Mouse (Mus musculus) embryo, embryonic 11.5 days (tissue): Measurements from ENCODE around the gene Dedd2.

Experiments
- DNase-seq: peaks from one replicate; pipeline ENCODE4 v3.0.0-alpha.2; 2012; ENCODE audit warnings: low read depth, low spot score

Gene Dedd2

DNA sequence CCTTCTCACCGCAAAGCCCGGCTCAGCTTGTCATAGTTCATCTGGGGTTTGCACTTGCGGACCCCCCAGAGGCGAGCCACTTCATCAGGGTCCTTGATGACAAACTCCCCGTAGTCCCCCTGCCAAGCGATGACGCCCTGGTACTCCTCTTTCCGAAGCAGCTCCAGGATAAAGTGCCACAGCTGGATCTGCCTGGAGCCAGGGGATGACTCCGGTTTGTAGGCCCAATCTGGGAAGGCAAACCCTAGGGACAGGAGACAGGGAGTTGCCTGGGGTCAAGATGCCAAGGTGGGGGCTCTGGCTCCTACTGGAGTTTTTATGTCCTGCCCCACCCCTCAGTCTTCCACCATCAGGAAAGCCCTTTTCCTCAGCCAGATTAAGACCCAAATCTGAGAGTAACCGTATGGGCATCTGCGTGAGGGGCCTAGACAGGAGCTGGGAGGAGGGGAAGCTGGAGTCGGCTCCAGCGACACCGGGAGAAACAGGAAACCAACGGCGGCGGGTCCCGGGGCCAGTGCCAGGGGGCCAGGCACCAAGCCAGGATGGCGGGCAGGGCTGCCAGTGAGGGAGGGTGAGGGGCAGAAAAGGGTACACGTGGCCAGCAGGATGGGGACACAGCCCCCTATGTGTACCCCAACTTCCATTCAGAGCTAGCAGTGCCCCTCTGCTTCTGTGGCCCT is 25.8 kb upstream of the Dedd2 start:
- DNase-seq = no peak

DNA sequence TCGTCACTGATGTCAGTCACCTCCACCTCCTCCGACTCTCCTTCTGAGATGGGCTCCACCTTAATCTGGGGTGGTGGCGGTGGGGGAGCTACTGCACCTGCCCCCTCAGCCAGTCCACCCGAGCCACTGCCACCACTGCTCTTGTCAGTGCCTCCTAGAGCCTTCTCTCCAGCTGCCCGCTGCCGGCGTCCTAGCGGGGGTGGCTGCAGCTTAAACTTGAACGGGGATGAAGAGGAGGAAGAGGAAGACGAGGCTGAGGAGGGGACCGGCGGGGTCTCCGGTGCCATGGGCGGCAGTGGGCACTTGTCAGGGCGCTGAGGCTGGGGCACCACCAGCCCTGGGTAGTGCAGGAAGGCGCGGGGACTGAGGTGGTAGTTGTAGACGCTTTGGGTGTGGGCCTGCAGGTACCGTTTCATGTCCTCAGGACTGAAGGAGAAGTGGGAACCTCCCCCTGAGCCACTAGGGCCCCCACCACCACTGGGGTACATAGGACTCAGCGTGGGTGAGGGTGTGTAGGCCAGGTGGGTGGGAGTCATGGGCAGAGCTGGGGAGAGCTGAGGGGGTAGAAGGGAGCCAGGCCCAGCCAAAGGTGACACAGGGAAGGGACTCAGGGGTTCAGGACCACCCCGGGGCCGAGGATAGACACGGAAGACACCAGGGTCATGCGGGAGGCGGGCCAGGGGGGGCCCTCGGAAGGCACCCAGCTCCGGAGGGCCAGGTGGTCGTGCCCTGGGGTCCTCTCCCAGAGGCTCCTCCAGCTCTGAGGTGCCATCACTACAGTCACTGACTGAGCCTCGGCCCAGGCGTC is 24.4 kb upstream of the Dedd2 start:
- no peak for DNase-seq

DNA sequence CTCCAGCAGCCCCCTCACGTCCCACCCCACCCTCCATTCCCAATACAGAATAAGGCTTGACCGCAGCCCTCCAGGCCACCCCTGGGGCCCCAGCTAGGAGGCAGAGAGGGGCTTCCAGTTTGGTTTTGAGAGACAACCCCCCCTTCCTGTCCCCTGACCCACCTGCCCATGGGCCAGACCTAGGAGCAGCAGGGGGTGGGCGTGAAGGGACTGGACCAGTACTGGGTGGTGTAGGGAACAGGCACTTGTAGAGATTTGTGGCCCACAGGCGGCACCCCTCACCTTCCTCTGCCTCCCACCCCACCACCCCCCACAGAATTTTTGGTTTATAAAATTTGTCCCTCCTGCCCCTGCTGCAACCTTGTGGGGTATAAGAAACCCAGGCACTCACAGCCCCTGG is 22.9 kb upstream of the Dedd2 start:
- no peak for DNase-seq

DNA sequence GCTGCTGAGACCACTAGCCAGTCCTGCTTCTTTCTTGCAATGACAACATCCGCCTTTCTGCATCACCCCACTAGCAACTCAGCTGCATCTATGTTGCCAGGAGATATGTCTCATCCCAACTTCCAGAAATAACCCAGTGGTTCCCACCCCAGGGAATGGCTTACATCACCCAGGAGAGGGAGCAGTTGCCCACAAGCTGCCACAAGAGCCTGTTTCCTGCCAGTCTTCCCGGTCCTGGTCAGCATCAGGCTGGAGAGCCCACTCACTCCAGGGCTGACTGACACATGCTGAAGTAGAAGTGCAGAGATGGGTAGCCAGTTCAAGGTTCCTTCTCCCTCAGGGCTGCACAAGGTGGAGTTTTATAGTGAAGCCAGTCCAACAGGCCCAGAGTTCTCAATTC is 20.6 kb upstream of the Dedd2 start:
- DNase-seq = no peak

DNA sequence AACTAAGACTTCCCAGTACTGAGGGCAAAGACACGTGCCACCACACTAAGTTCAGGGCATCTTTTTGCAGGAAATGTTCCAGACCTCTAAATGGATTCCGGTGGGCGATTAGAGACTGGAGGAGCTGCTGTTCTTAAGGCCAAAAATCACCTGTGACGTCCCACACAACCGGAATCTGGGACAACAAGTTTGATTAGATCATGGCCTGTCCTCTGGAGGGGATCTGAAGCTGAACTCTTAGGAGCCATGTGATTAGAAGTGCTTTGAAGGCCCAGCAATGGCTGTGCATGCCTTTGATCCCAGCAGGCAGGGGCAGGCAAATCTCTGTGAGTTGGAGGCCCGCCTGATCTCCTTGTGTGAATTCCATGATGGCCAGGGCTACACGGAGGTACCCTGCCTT is 20.2 kb upstream of the Dedd2 start:
- no peak for DNase-seq

DNA sequence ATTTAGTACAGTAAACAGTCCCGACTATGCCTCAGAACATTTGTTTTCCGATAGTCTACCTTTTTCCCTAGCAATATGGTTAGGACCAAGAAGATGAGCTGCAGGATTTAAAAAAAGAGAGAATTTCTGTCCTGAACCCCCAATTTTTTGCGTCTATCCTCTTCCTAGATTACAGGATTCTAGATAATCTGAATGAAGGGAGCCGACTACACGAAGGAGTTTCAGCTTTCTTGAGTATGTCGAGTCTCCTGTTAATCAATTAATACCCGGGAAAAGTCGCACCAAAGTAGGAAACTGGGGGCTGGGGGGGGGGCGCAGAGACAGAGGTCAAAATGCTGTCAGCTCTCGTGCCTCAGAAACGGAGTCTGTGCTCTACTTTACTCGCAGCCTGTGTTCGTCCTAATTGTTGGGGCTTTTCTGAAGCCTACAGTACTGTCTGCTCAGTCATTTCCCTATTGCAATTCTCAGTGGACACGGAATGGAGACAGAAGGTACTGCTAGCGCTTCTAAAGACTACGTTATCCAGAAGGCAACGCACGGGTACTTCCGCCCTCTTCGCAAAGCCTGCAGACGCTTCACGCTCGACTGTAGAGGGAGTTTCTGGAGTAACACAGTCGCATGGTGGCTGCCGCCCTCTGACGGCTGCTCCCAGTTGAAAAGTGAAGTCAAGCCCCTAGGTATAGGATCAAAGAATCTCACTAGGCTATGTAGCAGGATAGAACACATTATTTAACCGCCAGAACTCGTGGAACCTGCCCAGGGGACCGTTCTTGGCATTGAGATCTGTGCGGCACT is 18.6 kb upstream of the Dedd2 start:
- peak; percentile 77 for DNase-seq

DNA sequence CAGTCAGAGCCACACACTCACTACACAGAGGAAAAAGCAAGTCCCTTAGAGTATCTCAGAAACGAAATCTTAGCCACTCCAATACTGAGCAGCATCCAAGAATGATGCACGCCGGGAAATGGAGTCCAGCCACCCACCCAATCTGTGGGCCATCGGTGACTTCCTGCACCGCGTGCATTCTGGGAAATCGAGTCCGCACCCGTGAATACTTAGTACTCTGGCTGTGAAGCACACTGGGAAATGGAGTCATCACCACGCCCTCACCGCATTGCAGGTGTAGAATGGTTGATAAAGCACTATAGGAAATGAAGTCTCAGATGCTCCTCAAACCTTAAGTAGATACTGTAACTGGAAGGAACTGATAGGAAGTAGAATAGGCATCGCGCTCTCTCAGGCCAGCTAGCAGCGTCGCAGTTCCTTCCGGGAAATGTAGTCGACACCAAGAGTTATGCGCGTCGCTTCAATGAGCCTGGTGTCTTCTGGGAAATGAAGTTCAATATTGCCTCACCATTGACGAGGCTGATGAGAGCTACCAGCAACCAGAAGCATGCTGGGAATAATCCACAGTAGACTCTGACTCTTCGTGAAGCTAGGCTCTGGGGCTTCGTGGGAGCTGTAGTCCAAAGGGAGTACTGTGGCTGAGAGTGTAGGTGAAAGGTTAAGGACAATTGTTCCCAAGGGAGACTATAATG is 17.7 kb upstream of the Dedd2 start:
- DNase-seq = peak; percentile 92

DNA sequence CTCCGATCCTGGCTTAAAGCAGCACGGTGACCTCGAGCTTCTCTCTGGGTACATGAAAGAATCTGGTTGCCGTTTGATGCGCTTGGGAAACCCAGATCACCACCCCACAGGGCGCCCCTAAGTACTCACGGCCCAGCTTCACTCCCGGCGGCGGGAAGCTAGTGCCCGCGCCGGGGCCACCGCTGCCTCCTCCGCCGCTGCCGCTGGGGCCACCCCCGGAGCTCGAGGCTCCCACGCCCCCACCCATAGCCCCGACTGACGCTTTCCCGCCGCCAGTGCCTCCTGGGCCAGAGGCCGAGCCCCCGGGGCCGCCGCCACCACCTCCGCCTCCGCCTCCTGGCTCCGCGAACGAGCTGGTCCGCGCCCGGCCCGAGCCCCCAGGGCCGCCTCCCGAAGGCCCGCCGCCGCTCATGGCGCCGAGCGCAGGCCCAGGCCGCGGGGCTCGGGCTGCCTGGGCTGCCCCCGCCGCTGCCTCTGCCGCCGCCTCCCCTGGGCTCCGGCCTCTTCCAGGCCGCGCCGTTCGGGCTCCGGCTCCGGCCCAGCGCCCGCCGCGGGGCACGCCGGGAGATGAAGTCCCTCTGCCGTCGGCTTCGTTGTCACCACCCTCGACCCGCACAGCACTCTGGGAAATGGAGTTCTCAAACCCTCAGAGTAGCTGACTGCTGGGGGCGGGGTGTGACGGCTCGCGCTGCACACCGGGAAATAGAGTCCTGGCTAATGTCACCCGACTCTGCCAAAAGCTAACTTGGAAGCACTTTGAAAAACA is 17.0 kb upstream of the Dedd2 start, which contains the start of gene Gsk3a:
Gene Gsk3a (minus strand): TSS at position 603 of the 766 bp plus-strand sequence.
- DNase-seq = peak; percentile 94

DNA sequence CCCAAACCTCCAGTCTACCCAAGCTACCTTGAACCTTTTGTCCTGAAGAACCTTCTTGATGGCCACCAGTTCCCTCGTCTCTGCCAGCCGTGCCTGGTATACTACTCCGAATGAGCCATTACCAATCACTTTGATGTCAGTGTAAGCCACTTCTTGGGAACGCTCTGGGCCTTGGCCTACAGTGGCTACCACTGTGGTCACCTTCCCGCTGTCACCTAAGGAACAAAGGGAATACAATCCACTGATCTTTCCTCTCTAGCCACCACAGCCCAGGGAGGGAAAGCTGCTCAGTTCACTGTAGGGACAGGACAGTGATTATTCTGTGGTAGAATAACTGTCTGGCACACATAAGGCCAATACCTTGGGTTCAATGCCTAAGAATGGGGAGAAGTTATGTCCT is 15.1 kb upstream of the Dedd2 start:
- DNase-seq = no peak

DNA sequence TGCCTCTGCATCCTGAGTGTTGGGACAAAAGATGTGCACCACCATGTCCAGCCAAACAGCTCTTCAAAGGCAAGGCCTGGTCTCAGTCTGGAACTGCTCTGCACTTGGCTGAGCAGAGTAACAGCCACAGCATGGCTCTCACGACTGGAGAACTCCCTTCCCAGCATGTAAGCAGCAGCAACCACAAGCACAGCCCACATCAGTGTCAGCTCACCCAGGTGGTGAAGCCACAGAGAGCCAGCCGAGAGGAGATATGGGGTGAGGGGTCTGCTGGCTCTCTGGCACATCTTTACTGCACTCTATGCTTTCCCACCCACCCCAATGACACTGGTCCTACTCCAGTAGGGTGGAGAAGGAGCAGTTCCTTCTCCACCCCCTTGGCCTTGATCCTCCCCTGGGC is 12.6 kb upstream of the Dedd2 start:
- DNase-seq = no peak

DNA sequence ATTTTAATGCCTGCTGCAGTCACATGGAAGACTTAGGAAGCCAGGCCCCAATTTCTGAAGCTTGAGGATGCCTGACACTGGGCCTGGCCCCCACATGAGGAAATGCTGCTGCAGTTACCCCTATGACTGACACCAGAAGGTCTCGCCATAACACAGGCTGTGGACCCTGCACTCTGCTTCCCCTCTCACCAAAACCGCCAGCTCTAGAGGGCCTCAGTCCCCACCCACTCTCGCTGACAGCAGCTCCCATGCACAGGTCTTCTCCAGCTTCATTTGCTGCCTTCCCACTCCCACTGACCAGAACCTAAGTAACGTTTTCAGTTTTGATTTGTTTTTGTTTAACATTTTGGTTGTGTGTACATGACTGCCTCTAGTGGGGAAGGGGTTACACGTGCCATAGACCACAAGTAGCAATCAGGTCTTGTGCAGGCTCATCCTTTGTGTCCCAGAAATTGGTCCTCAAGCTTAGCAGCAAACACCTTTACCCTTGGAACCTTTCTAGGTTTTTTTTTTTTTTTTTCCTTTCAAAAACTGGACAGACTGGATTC is 11.8 kb upstream of the Dedd2 start:
- DNase-seq = no peak

DNA sequence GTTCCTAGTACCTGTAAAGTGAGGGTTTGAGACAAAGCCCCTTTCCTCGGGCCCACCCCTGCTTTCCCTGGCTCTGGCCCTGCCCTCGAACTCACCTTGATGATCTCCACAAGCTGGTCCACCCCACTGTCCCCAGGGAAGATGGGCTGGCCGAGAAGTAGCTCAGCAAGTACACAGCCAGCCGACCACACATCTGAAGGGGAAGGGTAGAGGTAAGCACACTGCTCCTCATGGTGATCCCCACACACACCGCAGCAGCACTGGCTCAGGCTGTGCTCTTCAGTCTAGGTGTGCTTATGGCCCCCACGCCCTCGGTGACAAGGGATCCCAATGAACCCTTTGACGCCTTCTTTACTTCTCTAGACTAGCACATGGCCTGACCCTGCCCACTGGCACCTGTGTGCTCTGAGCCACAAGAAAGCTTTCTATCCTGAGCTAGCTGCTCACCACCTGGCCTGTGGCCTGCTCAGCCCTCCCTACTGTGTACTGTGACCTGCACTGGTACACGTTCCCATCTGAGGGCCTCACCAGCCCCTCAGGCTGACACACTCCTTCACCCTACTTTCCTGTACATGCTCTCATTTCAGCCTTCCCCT is 10.4 kb upstream of the Dedd2 start:
- DNase-seq = no peak

DNA sequence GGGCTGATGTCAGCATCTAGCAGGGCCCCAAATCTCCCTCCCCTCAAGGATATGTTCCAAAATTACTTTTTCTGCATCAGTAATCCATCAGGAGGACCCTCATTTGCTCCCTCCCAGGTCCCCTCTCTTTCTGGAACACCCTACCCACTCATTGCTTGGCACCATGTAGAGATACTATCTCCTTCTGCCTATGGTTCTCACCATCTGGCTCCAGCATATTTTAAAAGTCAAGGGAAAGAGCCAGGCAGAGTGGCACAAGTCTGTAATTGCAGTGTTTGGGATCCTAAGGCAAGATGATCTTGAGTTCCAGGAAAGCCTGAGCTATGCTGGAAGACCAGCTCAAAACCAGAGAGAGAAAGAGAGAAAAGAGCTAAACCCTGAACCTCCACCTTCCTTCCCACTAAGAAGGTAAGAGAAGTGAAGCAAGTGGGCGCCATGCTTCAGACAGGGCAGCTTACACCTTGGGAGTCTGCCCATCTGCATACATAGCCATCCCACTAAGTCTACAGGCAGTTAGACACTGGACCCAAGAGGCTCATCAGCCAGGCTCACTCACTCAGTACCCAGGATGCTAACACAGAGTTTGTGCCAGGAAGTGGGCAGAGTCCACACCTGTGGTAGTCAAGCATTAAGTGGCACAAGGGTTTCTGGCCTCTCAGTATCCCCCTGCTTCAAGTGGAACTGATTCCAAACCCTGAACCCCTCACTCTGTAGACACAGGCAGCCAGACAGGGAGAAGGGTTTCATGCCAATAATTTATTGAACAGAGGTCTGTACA is 7.3 kb upstream of the Dedd2 start:
- DNase-seq = no peak

DNA sequence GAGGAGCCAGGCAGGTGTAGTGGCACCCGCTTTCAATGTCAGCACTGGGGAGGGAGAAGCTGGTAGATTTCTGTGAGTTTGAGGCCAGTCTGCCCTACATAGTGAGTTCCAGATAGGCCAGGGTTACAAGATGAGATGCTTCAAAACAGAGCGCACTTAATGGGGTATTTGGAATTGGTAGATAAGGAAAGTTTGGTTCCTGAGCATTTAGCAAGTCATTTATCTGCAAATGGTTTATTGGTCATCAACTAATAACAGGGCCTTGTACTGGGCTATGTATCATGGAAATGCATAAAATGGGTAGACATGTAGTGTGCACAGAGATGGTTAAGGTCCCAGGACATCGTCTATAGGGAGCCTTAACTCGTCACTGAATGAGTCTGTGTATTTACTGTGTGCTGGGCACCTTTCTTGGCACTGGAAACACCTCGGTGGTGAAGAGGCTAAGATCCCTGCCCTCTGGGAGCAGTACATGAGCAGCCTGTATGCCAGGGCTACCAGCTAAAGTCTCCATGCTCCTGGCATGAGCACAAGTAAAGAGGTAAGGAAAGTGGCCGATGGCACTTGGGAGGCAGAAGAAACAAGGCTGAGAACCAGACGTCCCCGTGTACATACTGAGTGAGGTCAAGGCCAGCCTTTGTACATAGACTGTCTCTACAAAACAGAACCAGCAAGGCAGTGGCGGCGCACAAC is 2.0 kb upstream of the Dedd2 start:
- no peak for DNase-seq

DNA sequence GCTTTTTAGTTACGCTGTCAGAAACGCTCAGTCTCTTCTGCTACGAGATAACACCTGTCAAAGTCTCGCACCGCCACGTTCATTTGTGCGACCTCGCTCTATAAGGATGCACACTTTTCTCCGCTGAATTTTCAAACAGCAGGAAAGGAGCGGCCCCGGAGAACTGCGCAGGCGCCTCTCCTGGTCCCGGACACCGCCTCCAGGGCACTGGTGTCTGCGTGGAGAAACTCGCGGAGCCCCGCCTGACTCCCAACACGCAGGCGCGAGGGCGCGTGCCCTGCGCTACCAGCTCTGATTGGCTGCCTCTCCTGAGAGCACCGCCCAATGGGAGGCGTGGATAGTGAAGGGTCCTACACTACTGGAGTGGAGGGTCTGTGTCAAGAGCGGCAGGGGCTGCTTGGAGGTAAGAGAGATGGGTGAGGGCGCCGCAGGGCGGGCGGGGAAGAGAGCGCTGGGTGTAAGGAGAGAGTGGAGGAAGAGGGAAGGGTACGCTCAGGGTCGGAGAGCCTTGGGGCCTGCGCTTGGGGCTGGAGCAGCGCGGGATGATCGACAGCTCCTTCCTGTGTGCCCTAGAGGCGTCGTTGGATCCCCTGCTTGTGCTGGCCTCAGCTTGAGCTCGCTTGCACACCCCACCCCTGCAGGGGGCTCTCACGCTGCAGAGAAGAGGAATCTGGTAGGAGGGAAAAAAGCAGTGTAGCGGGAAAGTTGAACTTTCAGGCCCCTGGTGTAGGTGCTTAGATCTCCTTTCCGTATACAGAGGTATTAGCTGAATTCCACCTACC is 878 bp upstream of the Dedd2 start, which contains the start of gene Zfp526:
Gene Zfp526 (plus strand): TSS at position 324 of the 782 bp plus-strand sequence.
- DNase-seq = peak; percentile 98

DNA sequence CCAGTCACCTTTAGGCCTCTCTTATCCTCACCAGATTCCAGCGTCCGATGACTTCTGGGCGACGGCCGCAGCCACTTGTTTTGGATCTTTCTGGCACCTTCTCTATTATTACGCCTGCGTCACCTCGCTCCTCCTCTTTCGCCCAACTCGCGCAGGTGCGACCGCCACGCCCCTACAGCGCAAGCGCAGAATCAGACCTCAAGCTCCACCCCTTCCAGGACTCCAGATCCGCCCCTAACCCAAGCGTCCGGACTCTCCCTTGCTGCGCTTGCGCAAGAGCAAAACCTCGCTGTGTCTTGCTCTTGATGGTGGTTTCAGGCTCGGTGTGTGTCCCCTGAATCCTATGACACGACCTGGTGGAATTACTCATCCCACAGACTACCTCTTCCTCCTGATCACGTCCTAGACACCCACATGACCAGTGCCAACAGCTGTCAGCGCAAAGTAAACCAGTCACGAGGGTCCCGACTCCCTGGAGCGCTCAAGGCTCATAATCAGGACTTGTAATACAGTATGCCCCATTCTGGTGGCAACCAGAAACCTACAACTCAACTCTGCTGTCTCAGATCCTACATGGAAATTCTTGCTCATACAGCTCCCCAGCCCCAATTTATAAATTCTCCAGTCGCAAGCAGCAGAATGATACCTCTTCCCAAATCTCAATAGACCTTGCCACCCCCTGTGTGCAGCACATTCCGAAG is 509 bp downstream of the Dedd2 start:
- DNase-seq = peak; percentile 92

DNA sequence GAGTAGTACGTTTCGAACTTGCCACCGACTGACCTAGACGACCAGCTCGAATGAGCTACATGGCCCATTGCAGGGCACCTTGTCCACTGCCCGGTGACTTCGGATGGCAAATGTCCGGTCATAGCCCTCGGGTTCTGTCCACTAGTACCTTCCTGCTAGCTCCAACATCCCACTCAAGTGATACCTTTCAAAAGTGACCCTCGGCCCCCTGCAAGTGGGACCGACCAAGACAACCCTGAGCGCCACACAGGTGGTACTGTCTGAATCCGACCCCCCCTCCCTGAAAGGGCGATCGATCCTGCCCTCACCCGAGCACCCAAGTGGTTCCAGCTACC is 1.0 kb downstream of the Dedd2 start:
- no peak for DNase-seq
